Mouse (Mus musculus) hindbrain, embryonic 11.5 days (tissue): ENCODE results near the gene Grik3. TPM values are rescaled to one million over a fixed set of nuclear protein-coding genes. Genes with fewer than 3 reads are reported as not detected.

Source experiments
- ATAC-seq: fragments of 200-750 bp; cut with Nextera tagmentation; 2 replicates; pipeline ENCODE4 v1.8.0; 2017; ENCODE audit warnings: mild to moderate bottlenecking, moderate TSS enrichment, moderate library complexity; ENCODE audit not compliant: low FRiP score
- DNase-seq: peaks from one replicate; pipeline ENCODE4 v3.0.0-alpha.2; 2015; ENCODE audit warnings: low spot score
- H3K27ac ChIP-seq: fragments of 300-500 bp; sonication (generic); 2 replicates; pipeline ENCODE4 v1.5.1; 2014; ENCODE audit warnings: mild to moderate bottlenecking, low read depth, low read length
- H3K27me3 ChIP-seq: fragments of 300-500 bp; sonication (generic); 2 replicates; pipeline ENCODE4 v1.6.1; 2014; ENCODE audit warnings: mild to moderate bottlenecking, low read length, moderate library complexity, mixed read lengths; ENCODE audit not compliant: control insufficient read depth, insufficient read depth
- H3K36me3 ChIP-seq: fragments of 300-500 bp; sonication (generic); 2 replicates; pipeline ENCODE4 v1.6.1; 2014; ENCODE audit warnings: mild to moderate bottlenecking, low read length, moderate library complexity, mixed read lengths; ENCODE audit not compliant: control insufficient read depth, insufficient read depth
- H3K4me1 ChIP-seq: fragments of 300-500 bp; sonication (generic); replicated peaks from 2 replicates; pipeline ENCODE4 v1.6.1; 2014; ENCODE audit warnings: low read length, mixed read lengths; ENCODE audit not compliant: control insufficient read depth, insufficient read depth
- H3K4me2 ChIP-seq: fragments of 300-500 bp; sonication (generic); replicated peaks from 2 replicates; pipeline ENCODE4 v1.6.1; 2014; ENCODE audit warnings: mild to moderate bottlenecking, low read depth, low read length
- H3K4me3 ChIP-seq: fragments of 300-500 bp; sonication (generic); 2 replicates; pipeline ENCODE4 v1.5.1; 2014; ENCODE audit warnings: low read depth, low read length
- H3K9ac ChIP-seq: fragments of 300-500 bp; sonication (generic); 2 replicates; pipeline ENCODE4 v1.6.1; 2014; ENCODE audit warnings: low read depth, low read length
- H3K9me3 ChIP-seq: fragments of 300-500 bp; sonication (generic); 2 replicates; pipeline ENCODE4 v1.6.1; 2016; ENCODE audit warnings: low read length; ENCODE audit not compliant: control insufficient read depth
- WGBS: fragments of 180-500 bp; shearing (Covaris S2); extraction: QIAGEN DNeasy Blood & Tissue Kit; methylation state at CpG from one replicate; pipeline ENCODE4 v1.1.7; 2014; 5-methylcytosine and 5-hydroxymethylcytosine counted together
- polyA plus RNA-seq: library from polyadenylated mRNA; unstranded; fragments of >200 nt; fragmentation: Nextera tagmentation; extraction: Ambion mirVana; gene quantifications from 2 replicates; pipeline ENCODE4 v1.2.1, GENCODE M21; 2014

Grik3 gene
- polyA plus RNA-seq, 1 experiment from 2014 or later: 2.9 TPM

DNA sequence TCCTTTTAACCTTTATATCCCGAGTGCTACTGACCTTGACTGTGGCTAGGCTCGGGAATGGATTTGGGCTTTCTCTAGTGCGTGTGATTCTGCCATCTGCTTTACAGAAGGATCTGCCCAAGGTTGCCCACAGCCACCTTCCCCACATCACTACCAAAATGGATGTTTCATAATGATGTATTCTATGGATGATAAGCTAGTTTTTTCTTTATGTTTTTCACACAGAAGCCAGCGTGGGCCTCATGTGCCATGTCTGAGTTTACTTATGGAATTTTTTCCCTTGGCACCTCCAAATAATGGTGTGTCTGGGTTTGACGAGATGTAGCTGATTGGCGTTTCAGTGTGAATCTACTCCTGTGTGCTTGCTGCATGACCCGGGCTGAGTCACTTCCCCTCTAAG is 7.0 kb downstream of the Grik3 start:
- no peak overlapping the region for H3K9ac ChIP-seq
- ATAC-seq (no peak), DNase-seq (no peak)
- H3K4me1 ChIP-seq: peaks cover 5% of the 10 kb centered on the region
- WGBS: 39% methylated on average over 7 of the region's 7 CpGs
- H3K27me3 ChIP-seq: peaks cover 27% of the 10 kb centered on the region
- H3K36me3 ChIP-seq: no peaks in the 10 kb centered on the region
- H3K4me3 ChIP-seq: no peak overlapping the region
- H3K9me3 ChIP-seq: no peaks in the 10 kb centered on the region
- no peak overlapping the region for H3K27ac ChIP-seq
- no peak overlapping the region for H3K4me2 ChIP-seq

DNA sequence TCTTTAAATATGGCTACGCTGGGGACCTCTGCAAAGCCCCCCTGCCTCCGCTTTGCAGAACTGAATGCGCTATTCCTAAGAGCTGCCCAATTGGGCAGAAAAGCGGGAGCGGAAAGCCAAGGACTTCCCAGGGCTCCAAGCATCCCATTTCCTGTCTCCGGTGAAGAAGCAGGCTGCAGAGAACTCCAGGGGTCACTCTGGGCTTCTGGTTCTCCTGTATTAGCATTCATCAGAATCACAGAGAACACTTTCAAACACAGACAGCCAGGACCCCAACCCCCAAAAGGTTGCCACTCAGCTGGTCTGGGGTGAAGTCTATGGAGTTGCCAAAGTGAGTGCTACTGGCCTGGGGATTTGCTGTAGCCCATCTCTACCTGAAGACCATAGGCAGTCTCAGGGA is 8.4 kb downstream of the Grik3 start:
- Histone ChIP-seq H3K36me3 (no peaks in the 10 kb centered on the region), H3K27me3 (peaks cover 16% of the 10 kb centered on the region), H3K9me3 (no peaks in the 10 kb centered on the region), H3K9ac (no peak overlapping the region), H3K4me1 (peaks cover 2% of the 10 kb centered on the region; the same call in 1 of the 2 replicates), H3K27ac (no peak overlapping the region), H3K4me2 (no peak overlapping the region), H3K4me3 (no peak overlapping the region)
- no peak for DNase-seq
- no peak for ATAC-seq
- WGBS: 7% methylated on average over 6 of the region's 6 CpGs

DNA sequence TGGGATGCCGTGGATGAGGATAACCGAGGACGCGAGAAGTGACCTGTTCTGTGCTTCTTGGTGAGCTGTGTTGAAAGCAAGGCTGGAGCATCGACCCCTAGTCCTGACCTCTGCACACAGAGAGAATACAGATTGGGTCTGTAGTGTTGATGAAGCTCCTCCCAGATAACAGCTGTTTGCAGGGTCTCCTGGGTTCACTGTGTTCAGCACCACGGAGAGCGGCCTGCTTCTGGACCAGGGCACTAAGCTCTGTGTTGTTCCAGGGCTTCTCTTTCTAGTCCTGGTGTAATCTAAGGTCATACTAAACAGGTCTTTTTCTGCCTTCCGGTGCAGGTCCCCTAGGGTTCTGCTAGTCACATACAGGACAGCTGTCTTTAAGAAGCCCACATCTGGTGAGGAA is 12.4 kb downstream of the Grik3 start:
- peaks cover 6% of the 10 kb centered on the region; the same call in 1 of the 2 replicates for H3K27me3 ChIP-seq
- H3K9ac ChIP-seq: no peak overlapping the region
- no peak for ATAC-seq
- peak; percentile 71 for DNase-seq
- no peaks in the 10 kb centered on the region for H3K9me3 ChIP-seq
- H3K4me2 ChIP-seq: no peak overlapping the region
- no peaks in the 10 kb centered on the region for H3K4me1 ChIP-seq
- no peaks in the 10 kb centered on the region for H3K36me3 ChIP-seq
- no peak overlapping the region for H3K27ac ChIP-seq
- 52% methylated on average over 8 of the region's 8 CpGs for WGBS
- H3K4me3 ChIP-seq: no peak overlapping the region

GRCm38 (mm10) chr4:125512434-125512833 is 21.9 kb downstream of the Grik3 start:
- Histone ChIP-seq H3K4me1 (no peaks in the 10 kb centered on the region), H3K36me3 (no peaks in the 10 kb centered on the region), H3K9ac (no peak overlapping the region), H3K27me3 (no peaks in the 10 kb centered on the region), H3K4me3 (no peak overlapping the region), H3K4me2 (no peak overlapping the region), H3K9me3 (no peaks in the 10 kb centered on the region), H3K27ac (no peak overlapping the region)
- WGBS: 81% methylated on average over 6 of the region's 6 CpGs
- DNase-seq: no peak
- no peak for ATAC-seq

- no peaks in the 10 kb centered on the region for H3K4me1 ChIP-seq
- ATAC-seq (no peak), DNase-seq (no peak)
- 60% methylated on average over 13 of the region's 13 CpGs for WGBS
- H3K4me2 ChIP-seq: no peak overlapping the region
- H3K36me3 ChIP-seq: no peaks in the 10 kb centered on the region
- no peak overlapping the region for H3K9ac ChIP-seq
- no peak overlapping the region for H3K27ac ChIP-seq
- no peak overlapping the region for H3K4me3 ChIP-seq
- no peaks in the 10 kb centered on the region for H3K9me3 ChIP-seq
- H3K27me3 ChIP-seq: no peaks in the 10 kb centered on the region
These were observed 25.1 kb downstream of the Grik3 start for GRCm38 (mm10) chr4:125515646-125516045.

DNA sequence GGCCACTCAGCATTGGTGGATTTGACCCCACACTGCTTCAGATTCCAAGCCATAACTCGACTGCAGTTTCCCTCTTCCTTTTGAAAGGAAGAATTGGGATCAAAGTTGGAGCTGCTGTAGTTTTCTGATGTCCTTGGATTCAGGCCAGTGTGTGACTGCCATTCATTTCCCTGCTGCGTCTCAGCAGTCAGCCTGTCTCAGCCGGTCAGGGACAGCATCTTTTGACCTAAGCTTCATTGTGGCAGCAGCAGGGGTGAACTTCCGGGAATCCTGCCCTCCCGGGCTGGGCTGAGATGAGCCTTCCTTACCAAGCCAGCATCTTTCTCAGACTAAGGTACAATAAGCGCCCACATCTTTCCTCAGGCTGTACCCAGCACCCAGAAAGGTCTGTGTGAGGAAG is 26.1 kb downstream of the Grik3 start:
- no peaks in the 10 kb centered on the region for H3K9me3 ChIP-seq
- no peaks in the 10 kb centered on the region for H3K4me1 ChIP-seq
- no peak overlapping the region for H3K9ac ChIP-seq
- H3K27ac ChIP-seq: no peak overlapping the region
- no peak for ATAC-seq
- 58% methylated on average over 6 of the region's 6 CpGs for WGBS
- H3K4me2 ChIP-seq: no peak overlapping the region
- no peaks in the 10 kb centered on the region for H3K27me3 ChIP-seq
- no peak for DNase-seq
- H3K36me3 ChIP-seq: no peaks in the 10 kb centered on the region
- H3K4me3 ChIP-seq: no peak overlapping the region

DNA sequence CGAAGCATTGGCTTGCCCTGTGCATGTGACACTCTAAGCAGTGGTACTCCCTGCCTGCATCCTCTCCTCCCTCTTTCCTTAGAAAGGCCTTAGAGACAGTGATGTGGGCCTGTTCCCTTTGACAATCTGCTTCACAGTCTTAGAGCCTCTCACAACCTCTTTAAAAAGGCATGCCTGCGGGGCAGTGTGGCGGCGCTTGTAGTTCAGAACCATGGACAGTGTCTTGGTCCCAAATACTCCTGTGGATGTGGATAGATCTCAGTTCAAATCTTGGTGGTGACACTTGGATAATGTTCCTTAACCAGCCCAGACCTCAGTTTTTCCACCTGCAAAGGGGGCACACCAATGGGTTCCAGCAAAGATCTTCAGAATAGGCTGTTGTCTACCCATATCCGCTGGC is 28.4 kb downstream of the Grik3 start:
- Histone ChIP-seq H3K4me3 (no peak overlapping the region), H3K9ac (no peak overlapping the region), H3K4me2 (no peak overlapping the region), H3K27ac (no peak overlapping the region), H3K36me3 (no peaks in the 10 kb centered on the region), H3K27me3 (no peaks in the 10 kb centered on the region), H3K4me1 (no peaks in the 10 kb centered on the region), H3K9me3 (no peaks in the 10 kb centered on the region)
- peak; percentile 46 for DNase-seq
- no peak for ATAC-seq
- WGBS: 92% methylated on average over 5 of the region's 5 CpGs

DNA sequence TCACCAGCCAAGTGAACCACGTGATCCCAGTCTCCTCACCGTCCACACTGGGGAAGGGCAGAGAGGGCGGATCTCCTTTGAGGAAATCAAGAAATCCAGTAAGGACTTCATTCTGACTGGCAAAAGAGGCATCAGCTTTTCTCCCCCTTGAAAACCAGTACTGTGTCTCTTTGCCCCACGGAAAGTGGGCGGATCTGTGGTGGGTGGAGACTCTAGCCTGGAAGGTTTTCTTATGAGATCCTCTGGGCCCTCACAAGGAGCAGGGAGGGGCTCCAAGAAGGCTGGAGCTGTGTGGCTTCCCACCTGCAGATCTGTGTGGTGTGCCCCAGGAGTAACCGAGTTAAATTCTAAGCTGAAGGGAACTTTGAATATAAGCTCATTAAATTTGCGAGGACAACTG is 32.4 kb downstream of the Grik3 start:
- WGBS: 64% methylated on average over 7 of the region's 7 CpGs
- no peak overlapping the region for H3K4me3 ChIP-seq
- no peaks in the 10 kb centered on the region for H3K36me3 ChIP-seq
- no peak for DNase-seq
- no peaks in the 10 kb centered on the region for H3K27me3 ChIP-seq
- ATAC-seq: no peak
- H3K9me3 ChIP-seq: no peaks in the 10 kb centered on the region
- H3K9ac ChIP-seq: no peak overlapping the region
- H3K4me2 ChIP-seq: no peak overlapping the region
- H3K27ac ChIP-seq: no peak overlapping the region
- H3K4me1 ChIP-seq: no peaks in the 10 kb centered on the region

- no peak overlapping the region for H3K4me2 ChIP-seq
- 86% methylated on average over 4 of the region's 4 CpGs for WGBS
- H3K36me3 ChIP-seq: no peaks in the 10 kb centered on the region
- ATAC-seq (no peak), DNase-seq (no peak)
- H3K27ac ChIP-seq: no peak overlapping the region
- H3K9me3 ChIP-seq: no peaks in the 10 kb centered on the region
- no peak overlapping the region for H3K9ac ChIP-seq
- H3K27me3 ChIP-seq: no peaks in the 10 kb centered on the region
- no peak overlapping the region for H3K4me3 ChIP-seq
- H3K4me1 ChIP-seq: no peaks in the 10 kb centered on the region
These were observed 34.8 kb downstream of the Grik3 start for GRCm38 (mm10) chr4:125525266-125525665.
